ENCODE assay signal across 8 mouse cellular contexts in genomic region chr11:118507095-118507494, GRCm38 (mm10).
"Had no signal": no experiment of that assay in that cellular context is flagged by ENCODE, and none has a peak within 500 bp of the region (broad histone marks: within the 10 kb centered on the region; RNA-seq: fewer than 3 reads in every experiment).

No protein-coding gene starts in this region.

- H3K36me3 ChIP-seq: liver, embryonic 13.5 days; midbrain, embryonic 15.5 days had no signal

- H3K27me3 ChIP-seq: midbrain, embryonic 15.5 days had no signal

- DNase-seq: layer of hippocampus, adult 9-11 months; lung, postnatal 14 days; right cerebral cortex, postnatal 4 days had no signal

- H3K9ac ChIP-seq: liver, embryonic 13.5 days; midbrain, embryonic 15.5 days had no signal

- H3K9me3 ChIP-seq: liver, embryonic 13.5 days; midbrain, embryonic 15.5 days had no signal

- H3K4me3 ChIP-seq: layer of hippocampus, adult 2 months; liver, embryonic 13.5 days; midbrain, embryonic 15.5 days had no signal

- ATAC-seq: midbrain, embryonic 15.5 days had no signal

- H3K4me2 ChIP-seq: liver, embryonic 13.5 days; midbrain, embryonic 11.5 days; midbrain, embryonic 15.5 days had no signal

- H3K27ac ChIP-seq: layer of hippocampus, adult 2 months; liver, embryonic 13.5 days; midbrain, embryonic 15.5 days; stomach, postnatal 0 days had no signal
